Mouse (Mus musculus) brain, embryonic 14.5 days (tissue): ENCODE results near the gene Zbtb39.
"Not testable (repeated sequence)": the region's sequence is repeated elsewhere in the genome, so short reads cannot be mapped to it uniquely, and the experiment has no call there.

Experiments
- CTCF ChIP-seq: fragments of 200-500 bp; IDR thresholded peaks from 2 replicates; pipeline ENCODE4 v1.5.1; 2012; ENCODE audit warnings: inconsistent platforms, mild to moderate bottlenecking, moderate library complexity, borderline replicate concordance; ENCODE audit not compliant: insufficient read depth, insufficient read length; ENCODE audit errors: extremely low read depth
- POLR2A ChIP-seq: fragments of 200-500 bp; IDR thresholded peaks from 2 replicates; pipeline ENCODE4 v1.6.1; 2012; ENCODE audit warnings: mild to moderate bottlenecking, inconsistent platforms, borderline replicate concordance; ENCODE audit not compliant: poor library complexity, insufficient read depth, insufficient read length, severe bottlenecking; ENCODE audit errors: extremely low read depth

DNA sequence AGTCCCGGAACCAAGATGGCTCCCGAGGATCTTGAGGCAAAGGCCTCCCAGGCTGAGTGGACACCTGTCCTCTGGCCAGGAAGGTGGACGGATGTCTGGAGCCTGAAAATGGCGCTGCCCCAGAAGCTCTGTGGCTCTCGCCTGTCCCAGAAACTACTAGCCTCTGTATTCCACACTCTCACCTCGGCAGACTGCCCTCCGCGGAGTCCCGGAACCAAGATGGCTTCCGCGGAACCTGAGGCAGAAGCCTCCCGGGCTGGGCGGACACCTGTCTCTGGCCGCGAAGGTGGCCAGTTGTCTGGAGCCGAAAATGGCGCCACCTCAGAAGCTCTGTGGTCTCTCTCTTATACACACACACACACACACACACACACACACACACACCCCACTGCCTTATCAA is 43.0 kb downstream of the Zbtb39 start:
- not testable (repeated sequence) for TF ChIP-seq CTCF, POLR2A
